Mouse (Mus musculus) left cerebral cortex, postnatal 14 days (tissue): ENCODE data around the gene Dlx4. TPM values are rescaled to one million over a fixed set of nuclear protein-coding genes. Genes with fewer than 3 reads are reported as not detected.

Source experiments
- DNase-seq, 2 experiments: peaks; one replicate each; pipeline ENCODE4 v3.0.0; 2021 to 2022; ENCODE audit warnings: low spot score in 2 of 2, mixed read lengths in 1 of 2
- intact Hi-C: fragments of 180-260 bp; cut with DNase I; formaldehyde crosslinking; loops from one replicate; pipeline ENCODE4 v1.15.1; 2025
- long read RNA-seq, 2 experiments: library from polyadenylated mRNA; stranded (forward); transcript quantifications; one replicate each; pipeline ENCODE4 v2.0.0; 2021
- total RNA-seq, 2 experiments: library from RNA; stranded (reverse); gene quantifications; 2 replicates each; pipeline ENCODE4 v1.2.3; 2021

The Dlx4 gene
- not detected for total RNA-seq
- long read RNA-seq, experiment 1: 0 reads
- long read RNA-seq, experiment 2: 0 reads

DNA sequence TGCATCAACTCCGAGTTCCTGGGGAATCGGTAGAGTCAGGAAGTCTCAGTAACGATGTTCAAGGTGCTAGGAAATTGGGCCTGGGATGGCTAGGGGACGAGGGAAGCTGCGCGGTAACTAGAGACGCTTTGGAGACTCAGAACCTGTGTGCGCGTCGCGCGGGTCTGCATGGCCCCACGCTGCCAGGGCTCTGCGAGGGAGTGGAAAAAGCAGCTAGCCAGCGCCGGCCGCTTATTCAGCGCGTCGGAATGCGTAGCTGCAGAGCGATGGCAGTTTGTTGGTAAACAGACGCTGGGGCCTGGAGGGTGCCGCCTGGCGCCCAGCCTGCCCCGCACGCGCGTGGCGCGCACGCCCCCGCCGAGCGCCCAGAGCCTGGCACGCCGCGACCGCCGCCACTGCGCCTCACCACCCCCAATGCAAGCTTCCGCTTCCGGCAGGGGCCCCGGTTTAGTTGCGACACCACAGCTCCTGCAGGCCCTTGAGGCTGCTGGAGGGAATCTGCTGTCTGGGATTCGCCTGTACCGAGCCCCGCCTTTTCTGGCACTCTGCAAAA lies at the start of gene Dlx4:
Gene Dlx4, minus strand, starts transcription at position 413 of the 553 bp plus-strand sequence.
- intact Hi-C loops: loop anchor here (10.0 kb wide), 1 partner anchor 859 kb away; the partner anchor contains the start of gene Igf2bp1
- no peak for DNase-seq

DNA sequence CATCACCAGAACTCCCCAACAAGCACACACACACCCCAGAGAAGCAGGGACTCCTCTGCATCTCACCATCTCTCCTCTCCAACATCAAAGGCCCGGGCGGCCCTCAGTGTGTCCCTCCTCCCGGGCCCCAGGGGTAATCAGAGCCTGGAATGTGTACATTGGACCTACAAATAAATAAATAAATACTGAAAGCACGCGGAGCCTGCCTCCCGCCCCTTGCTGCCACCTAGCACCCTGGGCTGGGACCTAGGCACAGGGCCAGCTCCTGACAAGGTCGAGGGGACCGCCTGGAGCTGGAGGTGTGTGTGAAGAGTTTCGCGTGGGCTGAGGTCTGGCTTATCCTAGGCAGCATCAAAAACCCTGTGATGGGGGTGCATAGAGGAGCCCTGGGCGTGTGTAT lies 43.8 kb upstream of the Dlx4 start:
- intact Hi-C loops: no loop called here
- DNase-seq: no peak

DNA sequence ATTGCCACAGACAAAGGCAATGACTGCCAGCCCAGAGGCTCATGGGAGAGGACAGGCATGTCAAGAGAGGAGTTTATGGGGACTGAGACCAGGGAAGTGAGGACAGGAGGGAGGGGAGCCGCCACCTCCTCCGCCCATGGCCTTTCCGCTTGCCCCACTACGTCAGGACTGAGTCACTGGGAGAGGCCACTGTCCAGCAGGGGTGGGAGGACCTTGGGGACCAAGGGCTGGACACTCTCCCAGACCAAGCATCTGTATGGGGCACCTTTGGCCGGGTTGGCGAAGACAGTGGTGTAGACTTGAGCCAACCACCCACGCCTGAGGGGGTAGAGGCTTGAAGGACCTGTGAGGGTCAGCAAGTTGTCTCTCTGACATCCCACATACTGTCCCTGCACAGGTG lies 40.8 kb upstream of the Dlx4 start:
- DNase-seq: no peak

GRCm38 (mm10) chr11:95185700-95186099 lies 39.6 kb upstream of the Dlx4 start:
- intact Hi-C loops: no loop called here
- DNase-seq: no peak

More for the DNA sequence above, 40.8 kb upstream of the Dlx4 start:
- intact Hi-C loops: no loop called here

DNA sequence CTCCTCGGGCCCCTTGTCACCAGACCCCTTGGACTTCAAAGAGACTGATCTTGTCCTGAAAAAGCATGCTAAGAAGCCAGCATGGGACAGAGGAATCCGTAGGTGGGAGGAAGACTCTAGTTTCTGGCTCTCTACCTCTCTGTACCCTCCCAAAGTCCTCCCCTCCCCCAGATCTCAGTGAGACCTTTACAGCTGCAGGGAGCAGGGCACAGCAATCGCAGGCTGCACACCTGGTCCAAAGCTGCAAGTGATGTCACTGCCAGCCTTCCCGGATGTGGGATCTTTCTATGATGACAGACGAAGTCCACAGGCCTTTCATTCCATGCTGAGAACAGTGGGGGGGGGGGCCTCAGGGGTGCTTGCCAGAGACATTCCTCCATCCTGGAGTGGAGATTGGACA lies 38.5 kb upstream of the Dlx4 start:
- intact Hi-C loops: no loop called here
- no peak for DNase-seq

DNA sequence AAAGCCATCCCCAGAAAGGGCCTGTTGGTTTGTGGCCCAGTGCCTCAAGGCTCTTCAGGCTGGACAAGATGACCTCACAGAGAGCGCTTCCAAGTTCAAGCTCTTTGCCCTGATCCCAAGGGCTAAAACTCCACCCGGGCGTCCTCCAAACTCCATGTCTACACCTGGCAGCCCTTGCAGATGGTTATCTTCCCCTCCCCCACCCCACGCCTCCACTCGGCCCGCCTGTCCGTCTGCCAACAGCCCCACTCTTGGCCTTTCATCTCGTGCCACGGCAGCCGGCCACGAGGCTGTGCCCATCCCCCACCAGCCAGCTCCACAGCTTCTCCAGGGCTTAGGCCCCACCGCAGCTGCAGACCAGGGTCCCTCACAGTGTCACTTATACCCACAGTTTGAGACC lies 33.2 kb upstream of the Dlx4 start:
- no peak for DNase-seq
- intact Hi-C loops: no loop called here

DNA sequence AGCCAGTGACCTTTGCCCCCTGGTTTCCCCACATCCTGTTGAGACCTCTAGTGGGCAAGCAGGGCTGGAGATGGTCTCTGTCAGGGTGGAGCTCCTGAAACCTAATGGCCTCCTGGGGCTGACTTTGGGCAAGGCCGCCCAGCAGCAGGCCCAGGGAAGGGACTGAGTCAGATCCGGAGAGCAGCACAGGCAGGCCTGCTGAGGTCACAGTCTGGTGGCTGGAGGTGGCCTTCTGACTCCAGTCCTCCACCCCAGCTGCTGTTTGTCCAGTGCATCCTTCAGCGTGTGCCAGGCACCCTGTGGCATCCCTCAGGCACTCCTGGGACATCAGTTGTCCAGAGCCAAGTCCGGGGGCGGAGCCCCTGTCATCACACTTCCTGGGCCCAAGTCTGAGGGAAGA lies 19.8 kb upstream of the Dlx4 start:
- no peak for DNase-seq
- intact Hi-C loops: no loop called here

GRCm38 (mm10) chr11:95161708-95162107 lies 15.6 kb upstream of the Dlx4 start:
- no peak for DNase-seq
- intact Hi-C loops: no loop called here

- intact Hi-C loops: no loop called here
These were observed 14.6 kb upstream of the Dlx4 start for GRCm38 (mm10) chr11:95160693-95161092.

DNA sequence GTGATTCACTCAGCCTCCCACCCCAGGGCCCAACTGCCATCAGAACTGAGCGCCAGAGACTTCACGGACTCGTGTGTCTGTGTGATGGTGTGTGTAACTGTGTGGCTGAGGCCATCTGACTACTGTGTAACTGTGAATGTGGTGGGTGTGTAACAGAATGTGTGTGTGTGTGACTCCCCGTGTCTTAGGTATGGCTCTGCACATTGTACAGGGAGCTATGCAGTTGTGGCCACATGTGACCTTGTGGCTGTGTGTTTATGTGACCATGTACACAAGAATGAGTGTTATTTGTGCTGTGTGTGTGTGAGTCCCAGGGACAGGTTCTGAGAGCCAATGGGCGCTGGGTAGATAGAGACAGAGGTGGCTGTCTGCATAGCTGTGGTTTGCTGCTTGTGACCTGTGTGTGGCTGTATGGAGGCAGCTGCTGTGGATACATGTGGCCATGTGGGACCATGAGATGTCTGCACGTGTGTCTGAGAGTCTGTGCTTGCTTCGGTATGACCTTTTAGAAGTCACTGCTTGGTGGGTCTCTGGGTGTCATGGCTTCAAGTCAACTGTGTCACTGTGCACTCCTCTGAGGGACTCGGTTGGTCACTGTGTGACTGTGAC lies 13.8 kb upstream of the Dlx4 start:
- peak in 1 of 2 experiments; percentile 26 for DNase-seq
- intact Hi-C loops: no loop called here

More at GRCm38 (mm10) chr11:95160693-95161092, 14.6 kb upstream of the Dlx4 start:
- DNase-seq: no peak

GRCm38 (mm10) chr11:95157872-95158271 lies 11.8 kb upstream of the Dlx4 start:
- DNase-seq: no peak

DNA sequence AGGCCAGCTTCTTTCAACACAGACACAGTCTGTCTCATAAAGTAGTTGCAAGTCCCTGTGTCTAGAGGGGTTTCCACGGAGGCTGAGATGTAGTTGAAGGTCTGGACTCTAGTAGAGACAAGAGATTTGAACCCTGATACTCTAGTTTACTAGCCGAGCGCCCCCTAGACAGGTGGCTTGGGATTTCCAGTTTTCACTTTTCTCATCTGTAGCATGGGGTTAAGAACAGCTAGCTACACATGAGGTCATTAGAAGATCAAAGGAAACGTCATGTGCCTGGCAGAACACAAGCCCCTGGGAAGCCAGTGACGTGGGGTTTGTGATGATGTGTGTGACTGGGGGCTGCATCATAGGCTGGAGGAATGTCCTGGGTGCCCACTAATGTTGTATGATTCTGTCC lies 11.3 kb upstream of the Dlx4 start:
- intact Hi-C loops: no loop called here

More at GRCm38 (mm10) chr11:95157872-95158271, 11.8 kb upstream of the Dlx4 start:
- intact Hi-C loops: no loop called here

DNA sequence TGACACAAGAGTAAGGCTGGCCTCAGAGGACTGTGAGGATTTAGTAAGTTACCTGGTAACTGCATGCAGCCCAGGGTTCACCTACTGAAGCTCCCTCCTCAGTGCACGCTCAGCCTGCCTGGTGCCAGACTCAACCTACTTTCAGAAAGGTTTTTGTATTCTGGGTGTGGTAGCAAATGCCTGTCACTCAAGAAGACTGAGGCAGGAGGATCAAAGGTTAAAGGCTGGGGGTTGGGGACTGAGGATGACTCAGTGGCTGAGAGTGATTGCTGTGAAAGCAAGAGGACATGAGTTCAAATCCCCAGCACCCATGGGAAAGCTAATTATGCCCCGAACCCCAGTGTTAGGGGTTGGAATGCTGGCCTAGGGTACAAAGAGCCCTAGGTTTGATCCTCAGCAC lies 9.4 kb upstream of the Dlx4 start:
- intact Hi-C loops: no loop called here
- DNase-seq: no peak

More for the DNA sequence above, 11.3 kb upstream of the Dlx4 start:
- no peak for DNase-seq

GRCm38 (mm10) chr11:95153681-95154080 lies 7.6 kb upstream of the Dlx4 start:
- intact Hi-C loops: no loop called here
- no peak for DNase-seq

GRCm38 (mm10) chr11:95153116-95153515 lies 7.1 kb upstream of the Dlx4 start:
- no peak for DNase-seq
- intact Hi-C loops: no loop called here

DNA sequence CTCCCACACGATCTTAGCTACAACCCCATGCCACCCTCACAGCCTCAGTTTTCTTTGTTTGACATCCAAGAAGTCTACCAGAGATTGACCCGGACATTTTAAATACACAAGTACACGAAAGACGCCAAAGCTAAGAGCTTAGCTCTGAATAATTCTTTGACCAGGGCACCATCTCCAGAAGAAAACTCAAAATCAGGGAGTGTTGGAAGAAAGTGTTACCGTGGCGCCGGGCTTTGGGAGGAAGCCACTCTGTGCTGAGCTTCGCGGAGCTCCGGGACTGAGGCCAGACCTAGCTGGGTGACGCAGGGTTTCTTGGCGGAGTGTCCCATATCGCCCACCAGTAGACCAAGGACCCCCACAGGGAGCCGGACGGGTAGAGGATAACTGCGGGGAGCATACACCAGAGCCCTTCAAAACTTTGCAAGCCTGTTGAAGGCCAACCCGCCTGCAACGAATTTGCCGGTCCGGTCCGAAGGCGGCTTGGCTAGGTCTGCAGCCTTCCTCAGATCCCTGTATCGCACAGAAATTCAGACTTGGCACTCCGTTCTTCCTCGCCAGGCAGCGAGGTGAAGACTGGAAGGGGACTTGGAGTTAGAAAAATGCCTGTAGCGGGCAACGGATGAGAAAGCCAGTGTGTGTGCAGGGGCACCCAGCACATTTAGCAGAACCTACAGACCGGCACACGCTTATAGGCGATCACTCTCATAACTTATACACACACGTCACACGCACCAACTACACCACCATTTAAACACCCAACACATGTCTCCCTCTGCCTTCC lies 4.4 kb upstream of the Dlx4 start:
- intact Hi-C loops: no loop called here
- DNase-seq: peak; percentile 20 to 22

DNA sequence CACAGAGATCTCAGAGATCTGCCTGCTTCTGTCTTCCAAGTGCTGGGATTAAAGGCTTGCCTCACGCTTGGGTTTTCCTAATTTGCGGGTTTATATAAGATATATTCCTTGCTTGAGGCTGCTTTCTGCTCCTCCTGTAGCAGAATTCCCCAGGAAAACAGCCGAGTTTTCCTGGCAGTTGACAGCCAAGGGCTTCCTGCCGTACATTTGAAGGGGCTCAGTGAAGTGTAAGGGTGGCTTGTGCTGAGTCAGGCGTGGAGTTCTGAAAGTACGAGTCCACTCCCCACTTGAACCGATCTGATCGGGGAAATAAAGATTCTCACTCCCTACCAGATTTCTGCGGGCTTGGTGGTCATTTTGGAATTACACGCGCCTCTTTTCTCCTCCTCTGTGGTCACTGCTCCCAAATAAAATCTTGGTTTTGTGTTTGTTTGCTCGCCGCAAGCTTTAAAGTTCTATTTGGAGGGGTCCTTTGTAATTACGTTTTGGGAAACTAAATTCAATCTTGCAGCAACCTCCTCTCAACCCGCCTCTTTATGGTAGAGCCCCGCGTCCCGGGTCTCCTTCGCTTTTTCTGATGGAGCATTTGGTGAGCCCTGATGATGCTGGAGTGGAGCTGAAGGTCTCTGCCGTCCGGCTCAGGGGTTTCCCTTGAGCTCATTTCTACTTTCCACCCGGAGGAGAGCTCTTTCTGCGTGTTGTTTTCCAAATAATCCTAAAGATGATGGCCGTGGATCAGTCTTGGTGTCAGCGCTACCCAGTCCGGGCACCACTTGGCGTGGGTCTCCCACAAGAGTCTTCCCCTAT lies 3.6 kb upstream of the Dlx4 start:
- DNase-seq: no peak
- intact Hi-C loops: loop anchor here (10.0 kb wide), 1 partner anchor 855 kb away; the partner anchor contains the start of gene Igf2bp1

DNA sequence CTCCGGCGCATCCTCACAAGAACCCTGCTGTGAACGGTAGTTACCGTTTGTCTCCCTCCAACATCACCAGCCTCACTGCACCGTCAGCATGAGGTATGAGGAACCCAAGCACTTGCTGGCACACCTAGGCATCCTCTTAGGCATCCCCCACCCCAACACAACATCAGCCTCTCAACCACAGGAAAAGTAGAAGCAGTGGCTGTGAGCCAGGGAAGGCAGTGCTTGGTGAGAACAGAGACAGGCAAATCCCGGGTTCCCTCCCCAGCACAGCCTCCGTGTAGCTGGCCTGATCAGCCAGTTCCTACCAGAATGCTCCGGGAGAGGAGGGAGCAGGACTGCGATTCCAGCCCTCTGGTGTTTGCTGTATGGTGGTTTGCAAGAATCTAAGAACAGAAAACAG lies 2.7 kb upstream of the Dlx4 start:
- intact Hi-C loops: loop anchor here (10.0 kb wide), 1 partner anchor 856 kb away; the partner anchor contains the start of gene Igf2bp1
- no peak for DNase-seq

DNA sequence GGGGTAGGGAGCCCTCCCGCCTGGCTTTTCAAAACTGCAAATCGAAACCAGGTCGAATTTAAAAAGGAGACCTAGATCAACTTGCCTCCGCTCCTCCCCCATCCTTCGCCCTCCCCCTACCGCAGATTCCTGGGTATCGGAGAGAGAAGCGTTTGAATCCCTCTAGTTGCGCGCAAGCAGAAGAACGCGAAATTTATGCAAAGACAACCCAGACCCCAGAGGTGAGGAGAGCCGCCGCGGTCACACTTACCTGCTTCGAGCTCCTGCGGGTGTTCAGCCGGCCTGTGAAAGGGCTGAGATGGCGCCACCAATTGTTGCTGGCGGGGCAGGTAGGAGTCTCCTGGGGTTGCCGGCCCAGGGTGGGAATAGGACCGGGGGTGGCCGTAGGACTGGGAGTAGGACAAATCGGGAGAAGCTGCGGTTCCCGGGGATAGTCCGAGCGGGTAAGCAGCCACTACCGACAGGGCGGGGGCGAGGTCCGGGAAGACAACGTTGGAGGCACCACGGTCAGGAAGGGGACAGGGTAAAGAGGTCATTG lies 1.0 kb downstream of the Dlx4 start:
- intact Hi-C loops: loop anchor here (10.0 kb wide), 1 partner anchor 860 kb away; the partner anchor contains the start of gene Igf2bp1
- DNase-seq: no peak
